Mouse (Mus musculus): ENCODE results near the gene Tph1.

Tph1 gene

DNA sequence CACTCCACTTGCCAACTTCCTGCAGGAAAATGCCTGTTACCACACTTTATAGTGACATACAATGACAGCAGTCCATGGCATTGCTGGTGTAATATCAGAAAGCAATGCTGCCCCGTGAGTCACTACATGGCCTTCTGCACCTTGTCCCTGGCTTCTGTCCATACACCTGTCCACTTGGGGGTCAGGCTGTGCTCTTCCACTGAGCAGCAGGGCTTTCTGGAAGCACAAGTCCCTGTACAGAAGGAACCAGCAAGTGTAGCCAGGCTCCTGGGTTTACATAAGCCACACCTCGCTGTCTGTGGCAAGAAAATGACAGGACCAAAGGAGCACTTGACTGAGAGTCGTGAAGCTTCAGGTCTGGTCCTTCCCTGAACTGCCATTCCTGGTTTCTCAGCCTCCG lies 63.0 kb downstream of the Tph1 start:
- in situ Hi-C loops (cut with MboI; ENCODE audit: low pct_unique_long_range_greater_than_20kb in 1 of 2, low sequenced_read_pairs in 2 of 2, unreplicated experiment in 1 of 2): no loop called here

- in situ Hi-C loops (cut with MboI; ENCODE audit: low pct_unique_long_range_greater_than_20kb in 1 of 2, low sequenced_read_pairs in 2 of 2, unreplicated experiment in 1 of 2): no loop called here
Measured at GRCm38 (mm10) chr7:46607428-46608055, 64.8 kb downstream of the Tph1 start.

DNA sequence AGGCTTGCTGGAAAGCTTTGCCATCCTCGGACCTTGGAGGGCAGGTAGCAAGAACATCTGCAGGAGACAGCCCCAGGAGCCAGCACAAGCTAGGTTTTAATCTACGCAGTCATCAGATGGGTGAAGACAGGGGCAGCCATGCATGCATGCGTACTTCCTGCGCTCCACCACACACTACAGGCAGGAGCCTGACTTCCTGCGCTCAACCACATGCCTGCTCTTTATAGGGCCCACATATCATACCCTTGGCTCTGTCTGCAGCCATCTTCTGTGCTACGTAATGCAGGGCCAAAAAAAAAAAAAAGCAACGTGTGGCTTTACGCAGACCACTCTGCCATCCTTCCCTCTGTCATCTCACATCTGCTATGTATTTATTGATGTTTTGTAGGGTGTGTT lies 65.3 kb downstream of the Tph1 start:
- in situ Hi-C loops (cut with MboI; ENCODE audit: low pct_unique_long_range_greater_than_20kb in 1 of 2, low sequenced_read_pairs in 2 of 2, unreplicated experiment in 1 of 2): no loop called here

DNA sequence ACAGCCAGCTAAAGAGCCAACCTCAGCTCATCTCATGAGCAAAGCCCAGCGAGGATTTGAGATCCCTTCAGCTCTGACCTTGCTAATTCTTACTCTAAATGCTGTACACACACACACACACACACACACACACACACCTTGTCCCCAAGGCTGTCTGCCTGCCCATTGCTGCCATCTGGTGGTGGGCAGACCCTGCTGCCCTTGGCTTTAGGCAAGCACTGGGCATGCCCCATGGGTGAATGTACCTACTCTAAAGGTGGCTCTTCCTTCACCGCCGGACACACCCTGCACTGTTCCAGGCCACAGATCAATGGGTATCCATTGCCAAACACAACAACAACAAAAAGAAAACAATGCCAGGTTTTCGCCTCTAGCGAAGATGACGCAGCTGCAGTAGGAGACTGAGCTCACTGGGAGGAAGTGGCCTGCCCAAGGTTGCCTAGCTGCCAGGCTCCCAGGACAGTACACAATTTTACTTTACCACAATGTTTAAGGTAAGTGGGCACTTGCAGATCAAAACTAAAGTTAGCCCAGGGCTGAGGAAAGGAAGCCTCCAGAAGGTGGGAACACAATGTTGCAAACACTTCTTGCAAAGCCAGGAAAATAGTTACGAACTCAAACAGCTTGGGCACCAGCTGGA lies 65.8 kb downstream of the Tph1 start:
- in situ Hi-C loops (cut with MboI; ENCODE audit: low pct_unique_long_range_greater_than_20kb in 1 of 2, low sequenced_read_pairs in 2 of 2, unreplicated experiment in 1 of 2): no loop called here

DNA sequence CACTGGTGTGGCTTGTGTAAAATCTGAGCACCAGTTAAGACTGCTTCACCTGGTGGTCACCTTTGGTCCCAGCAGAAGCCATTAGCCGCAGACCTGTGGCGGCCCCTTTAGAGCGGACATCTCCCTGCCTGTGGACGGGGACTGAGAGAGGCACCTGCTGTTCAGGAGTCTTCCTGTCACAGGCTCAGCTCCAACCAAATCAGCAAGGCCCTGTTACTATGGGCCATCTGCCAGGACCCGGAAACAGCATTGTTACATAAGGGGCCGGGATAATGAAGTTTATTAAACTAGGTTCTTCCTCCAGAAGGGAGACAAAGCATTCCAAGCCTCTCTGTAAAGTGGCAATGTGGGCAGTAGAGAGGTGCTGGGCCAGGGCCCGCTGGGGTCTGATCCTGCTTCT lies 69.3 kb downstream of the Tph1 start:
- in situ Hi-C loops (cut with MboI; ENCODE audit: low pct_unique_long_range_greater_than_20kb in 1 of 2, low sequenced_read_pairs in 2 of 2, unreplicated experiment in 1 of 2): no loop called here

DNA sequence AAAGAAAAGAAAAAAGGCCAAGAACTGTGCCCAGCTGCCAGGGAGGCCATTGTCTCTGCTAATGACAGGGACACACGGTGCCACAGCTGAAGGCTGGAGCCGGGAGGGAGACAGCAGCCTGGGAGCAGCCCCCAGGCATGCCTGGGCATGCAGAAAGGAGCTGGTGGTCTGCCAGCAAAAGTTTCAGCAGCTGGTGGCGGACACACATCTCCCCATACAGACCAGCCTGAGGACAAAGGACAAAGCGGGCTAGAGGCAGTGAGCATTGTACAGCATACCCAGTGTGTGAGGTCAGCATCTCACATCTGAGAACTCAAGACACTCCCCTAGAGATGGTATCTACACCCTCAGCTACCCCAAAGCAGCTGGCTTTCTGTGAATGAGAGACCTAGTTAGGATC lies 70.3 kb downstream of the Tph1 start:
- in situ Hi-C loops (cut with MboI; ENCODE audit: low pct_unique_long_range_greater_than_20kb in 1 of 2, low sequenced_read_pairs in 2 of 2, unreplicated experiment in 1 of 2): no loop called here

- in situ Hi-C loops (cut with MboI; ENCODE audit: low pct_unique_long_range_greater_than_20kb in 1 of 2, low sequenced_read_pairs in 2 of 2, unreplicated experiment in 1 of 2): no loop called here
Measured at GRCm38 (mm10) chr7:46601097-46601496, 71.2 kb downstream of the Tph1 start.

DNA sequence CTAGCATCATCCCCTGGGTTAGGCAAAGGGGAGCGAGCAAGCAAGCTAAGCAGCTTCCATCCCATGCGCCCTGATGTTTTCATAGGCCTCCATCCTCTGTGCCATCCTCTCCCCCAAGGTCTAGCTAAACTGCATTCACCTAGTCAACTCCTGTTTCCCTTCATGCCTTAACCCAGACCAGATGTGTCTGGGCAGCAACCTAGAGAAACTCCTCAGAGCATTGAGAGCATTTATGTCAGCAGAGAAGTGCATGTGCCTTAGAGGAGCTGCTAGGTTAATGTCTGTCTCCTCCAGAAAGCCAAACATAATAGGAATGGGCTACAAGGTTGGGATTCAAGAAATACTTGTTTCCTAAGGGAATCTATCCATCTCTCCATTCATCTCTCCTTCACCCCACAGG lies 75.3 kb downstream of the Tph1 start:
- in situ Hi-C loops (cut with MboI; ENCODE audit: low pct_unique_long_range_greater_than_20kb in 1 of 2, low sequenced_read_pairs in 2 of 2, unreplicated experiment in 1 of 2): no loop called here
